Mouse (Mus musculus): ENCODE measurements around the gene Rpl18a. TPM values are rescaled to one million over a fixed set of nuclear protein-coding genes. Genes with fewer than 3 reads are reported as not detected.

The Rpl18a gene
- polyA plus RNA-seq, 1 experiment: 5,695 TPM

DNA sequence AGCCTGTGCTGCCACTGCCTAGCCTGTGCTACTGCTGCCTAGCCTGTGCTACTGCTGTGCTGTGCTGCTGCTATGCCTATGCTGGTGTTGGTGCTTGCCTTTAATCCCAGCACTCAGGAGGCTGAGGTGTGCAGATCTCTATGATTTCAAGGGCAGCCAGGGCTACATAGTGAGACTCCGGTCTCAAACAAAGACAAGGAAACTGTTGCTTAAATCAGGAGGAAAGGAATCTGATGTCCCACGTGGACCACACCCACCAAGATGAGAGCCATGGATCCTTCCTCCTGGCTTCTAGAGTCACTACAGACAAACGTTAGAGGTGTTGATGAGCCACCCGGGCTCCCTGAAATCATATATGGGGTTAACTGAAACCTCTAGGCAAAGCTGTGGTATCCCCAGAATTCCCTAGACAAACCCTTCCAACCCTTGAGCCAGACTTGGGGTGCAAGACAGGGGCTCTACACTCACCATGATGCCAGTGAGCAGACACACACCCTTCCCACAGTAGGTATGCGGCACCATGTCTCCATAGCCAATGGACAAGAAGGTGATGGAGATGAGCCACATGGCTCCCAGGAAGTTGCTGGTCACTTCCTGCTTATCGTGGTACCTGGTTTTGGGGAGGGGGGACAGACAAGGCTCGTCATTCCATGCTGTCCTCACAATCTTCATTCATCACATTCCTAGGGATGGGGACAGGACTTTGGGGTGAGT lies 46.9 kb downstream of the Rpl18a start:
- TF ChIP-seq MYOG (IDR thresholded peaks at IDR 0.05; ENCODE audit: control insufficient read depth in 1 of 3, insufficient read depth in 1 of 3, insufficient read length in 2 of 3, low read depth in 2 of 3): no peak
- TF ChIP-seq POLR2AphosphoS2 (IDR thresholded peaks at IDR 0.05; ENCODE audit: insufficient read length, low read depth): no peak
- TF ChIP-seq E2F4 (IDR thresholded peaks at IDR 0.05; ENCODE audit: insufficient read depth): no peak
- TF ChIP-seq POLR2A (IDR thresholded peaks at IDR 0.05; ENCODE audit: insufficient read length, low read depth): no peak
- no peak for TF ChIP-seq SRF (IDR thresholded peaks at IDR 0.05; ENCODE audit: control insufficient read depth, insufficient read length, low read depth)
- TF ChIP-seq USF1 (IDR thresholded peaks at IDR 0.05; ENCODE audit: low read depth): no peak
- TF ChIP-seq TCF12 (IDR thresholded peaks at IDR 0.05; ENCODE audit: insufficient read depth, poor library complexity, severe bottlenecking): no peak
- TF ChIP-seq MYOD1 (IDR thresholded peaks at IDR 0.05; ENCODE audit: control insufficient read depth in 1 of 3, insufficient read length in 2 of 3, low read depth in 2 of 3): no peak
- no peak for TF ChIP-seq REST (IDR thresholded peaks at IDR 0.05; ENCODE audit: insufficient read depth, insufficient read length)
- TF ChIP-seq CEBPB (IDR thresholded peaks at IDR 0.05; ENCODE audit: insufficient read depth, poor library complexity, severe bottlenecking): no peak
- TF ChIP-seq TCF3 (IDR thresholded peaks at IDR 0.05; ENCODE audit: insufficient read length, low read depth): no peak
- no peak for TF ChIP-seq MAX (IDR thresholded peaks at IDR 0.05; ENCODE audit: low read depth)
- H3K4me3 ChIP-seq: no peak overlapping the region
- no peak overlapping the region for H3K4me2 ChIP-seq (ENCODE audit: low read depth)
- no peaks in the 10 kb centered on the region for H3K27me3 ChIP-seq (ENCODE audit: control insufficient read depth, insufficient read depth, insufficient read length)
- H3K36me3 ChIP-seq (ENCODE audit: control insufficient read depth, insufficient read depth): no peaks in the 10 kb centered on the region
- no peak overlapping the region for H3ac ChIP-seq (ENCODE audit: control insufficient read depth, insufficient read length)
- no peaks in the 10 kb centered on the region for H3K79me2 ChIP-seq (ENCODE audit: control insufficient read depth, insufficient read depth)

GRCm38 (mm10) chr8:70849333-70849990 lies 47.8 kb downstream of the Rpl18a start:
- Histone ChIP-seq H3K4me3 (no peak overlapping the region), H3K27me3 (ENCODE audit: control insufficient read depth, insufficient read depth, insufficient read length) (no peaks in the 10 kb centered on the region), H3K36me3 (ENCODE audit: control insufficient read depth, insufficient read depth) (no peaks in the 10 kb centered on the region), H3ac (ENCODE audit: control insufficient read depth, insufficient read length) (no peak overlapping the region), H3K4me2 (ENCODE audit: low read depth) (no peak overlapping the region), H3K79me2 (ENCODE audit: control insufficient read depth, insufficient read depth) (no peaks in the 10 kb centered on the region)
- TF ChIP-seq MYOD1 (IDR thresholded peaks at IDR 0.05; ENCODE audit: control insufficient read depth in 1 of 3, insufficient read length in 2 of 3, low read depth in 2 of 3) (no peak), E2F4 (IDR thresholded peaks at IDR 0.05; ENCODE audit: insufficient read depth) (no peak), USF1 (IDR thresholded peaks at IDR 0.05; ENCODE audit: low read depth) (no peak), MAX (IDR thresholded peaks at IDR 0.05; ENCODE audit: low read depth) (no peak)

DNA sequence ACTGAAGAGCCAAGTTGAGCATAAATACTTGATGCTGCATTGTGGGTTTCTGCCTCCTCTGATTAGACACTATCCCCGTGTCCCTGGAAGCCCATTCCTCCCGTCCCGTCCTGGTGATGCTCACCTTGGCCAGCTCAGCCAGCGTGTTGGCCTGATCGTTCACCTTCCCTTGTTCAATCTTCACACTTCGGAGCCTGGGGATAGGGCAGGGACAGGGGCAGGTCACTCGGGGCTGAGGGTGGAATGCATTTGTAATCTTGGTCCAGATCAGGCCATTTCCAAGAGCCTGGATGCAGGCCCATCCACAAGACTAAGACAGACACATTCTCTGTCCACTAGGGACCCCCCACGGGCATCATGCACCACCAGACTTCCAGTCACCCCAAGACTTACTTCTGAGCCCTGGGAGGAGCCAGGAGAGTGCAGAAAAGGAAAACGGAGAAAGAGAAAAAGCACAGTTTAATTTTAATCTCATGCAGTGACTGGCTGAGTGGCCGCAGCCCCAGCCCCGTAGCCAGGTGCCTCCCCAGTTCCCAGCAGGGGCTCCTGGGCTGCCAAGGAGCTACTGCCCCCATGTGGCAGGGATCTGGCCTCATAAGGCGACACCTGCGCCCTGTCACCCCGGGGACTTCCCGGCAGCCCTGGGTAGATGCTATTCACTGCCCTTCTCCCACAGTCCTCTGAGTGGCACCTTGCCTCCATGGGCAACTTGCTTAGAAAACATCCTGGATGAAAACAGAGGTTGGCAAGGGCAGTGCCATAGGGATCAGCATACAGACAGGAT lies 50.6 kb downstream of the Rpl18a start:
- no peak overlapping the region for H3K4me3 ChIP-seq
- no peak overlapping the region for H3K4me2 ChIP-seq (ENCODE audit: low read depth)
- H3ac ChIP-seq (ENCODE audit: control insufficient read depth, insufficient read length): no peak overlapping the region
- no peaks in the 10 kb centered on the region for H3K79me2 ChIP-seq (ENCODE audit: control insufficient read depth, insufficient read depth)
- TF ChIP-seq USF1 (IDR thresholded peaks at IDR 0.05; ENCODE audit: low read depth) (no peak), POLR2A (IDR thresholded peaks at IDR 0.05; ENCODE audit: insufficient read length, low read depth) (no peak), TCF12 (IDR thresholded peaks at IDR 0.05; ENCODE audit: insufficient read depth, poor library complexity, severe bottlenecking) (no peak), POLR2AphosphoS2 (IDR thresholded peaks at IDR 0.05; ENCODE audit: insufficient read length, low read depth) (no peak), MAX (IDR thresholded peaks at IDR 0.05; ENCODE audit: low read depth) (no peak), CEBPB (IDR thresholded peaks at IDR 0.05; ENCODE audit: insufficient read depth, poor library complexity, severe bottlenecking) (no peak), TCF3 (IDR thresholded peaks at IDR 0.05; ENCODE audit: insufficient read length, low read depth) (no peak), SRF (IDR thresholded peaks at IDR 0.05; ENCODE audit: control insufficient read depth, insufficient read length, low read depth) (no peak)
- no peaks in the 10 kb centered on the region for H3K27me3 ChIP-seq (ENCODE audit: control insufficient read depth, insufficient read depth, insufficient read length)
- no peaks in the 10 kb centered on the region for H3K36me3 ChIP-seq (ENCODE audit: control insufficient read depth, insufficient read depth)

GRCm38 (mm10) chr8:70845108-70845507 lies 52.1 kb downstream of the Rpl18a start:
- no peak overlapping the region for H3ac ChIP-seq (ENCODE audit: control insufficient read depth, insufficient read length)
- no peak for TF ChIP-seq POLR2A (IDR thresholded peaks at IDR 0.05; ENCODE audit: insufficient read length, low read depth)
- H3K27me3 ChIP-seq (ENCODE audit: control insufficient read depth, insufficient read depth, insufficient read length): no peaks in the 10 kb centered on the region
- no peak overlapping the region for H3K4me3 ChIP-seq
- no peaks in the 10 kb centered on the region for H3K36me3 ChIP-seq (ENCODE audit: control insufficient read depth, insufficient read depth)
- H3K79me2 ChIP-seq (ENCODE audit: control insufficient read depth, insufficient read depth): no peaks in the 10 kb centered on the region
- H3K4me2 ChIP-seq (ENCODE audit: low read depth): no peak overlapping the region

Other genes with a start within 250 kb of the Rpl18a start
- 38.5 TPM for gene Pgpep1, start 237.0 kb downstream of the Rpl18a start, polyA plus RNA-seq (2012; fragmentation: generic; extraction: Trizol)
- gene Lsm4, start 224.2 kb downstream of the Rpl18a start, polyA plus RNA-seq (2012; fragmentation: generic; extraction: Trizol): 178 TPM
- 246 TPM for gene Jund, start 198.5 kb downstream of the Rpl18a start, polyA plus RNA-seq (2012; fragmentation: generic; extraction: Trizol)
- gene Iqcn, start 194.0 kb downstream of the Rpl18a start, polyA plus RNA-seq (2012; fragmentation: generic; extraction: Trizol): 0.02 TPM
- 0.23 TPM for gene Gm3336, start 178.9 kb downstream of the Rpl18a start, polyA plus RNA-seq (2012; fragmentation: generic; extraction: Trizol)
- 0.10 TPM for gene Pde4c, start 173.7 kb downstream of the Rpl18a start, polyA plus RNA-seq (2012; fragmentation: generic; extraction: Trizol)
- 34.9 TPM for gene Rab3a, start 142.7 kb downstream of the Rpl18a start, polyA plus RNA-seq (2012; fragmentation: generic; extraction: Trizol)
- gene Mpv17l2, start 136.5 kb downstream of the Rpl18a start, polyA plus RNA-seq (2012; fragmentation: generic; extraction: Trizol): 73.0 TPM
- gene Pik3r2, start 120.7 kb downstream of the Rpl18a start, polyA plus RNA-seq (2012; fragmentation: generic; extraction: Trizol): 130 TPM
- 31.7 TPM for gene Mast3, start 92.4 kb downstream of the Rpl18a start, polyA plus RNA-seq (2012; fragmentation: generic; extraction: Trizol)
- gene Il12rb1, start 89.0 kb downstream of the Rpl18a start, polyA plus RNA-seq (2012; fragmentation: generic; extraction: Trizol): 6.5 TPM
- 5.8 TPM for gene Arrdc2, start 57.7 kb downstream of the Rpl18a start, polyA plus RNA-seq (2012; fragmentation: generic; extraction: Trizol)
- 11.9 TPM for gene Kcnn1, start 34.2 kb downstream of the Rpl18a start, polyA plus RNA-seq (2012; fragmentation: generic; extraction: Trizol)
- gene Ccdc124, start 23.5 kb downstream of the Rpl18a start, polyA plus RNA-seq (2012; fragmentation: generic; extraction: Trizol): 141 TPM
- gene Slc5a5, start 4.7 kb downstream of the Rpl18a start, polyA plus RNA-seq (2012; fragmentation: generic; extraction: Trizol): 3.0 TPM
- 62.0 TPM for gene Map1s, start 8.5 kb upstream of the Rpl18a start, polyA plus RNA-seq (2012; fragmentation: generic; extraction: Trizol)